Mouse (Mus musculus): ENCODE results near the gene Ccl1. TPM values are rescaled to one million over a fixed set of nuclear protein-coding genes. Genes with fewer than 3 reads are reported as not detected.

Gene Ccl1
- polyA plus RNA-seq, 1 experiment from 2014 or later = not detected

Other genes starting within 250 kb of the Ccl1 start
- 6.9 and 7.3 TPM in 2 replicates for gene Ccl11, start 247.9 kb downstream of the Ccl1 start, polyA plus RNA-seq (2015; fragmentation: Nextera tagmentation; extraction: Ambion mirVana)
- 6.1 and 6.2 TPM in 2 replicates for gene Ccl12, start 203.8 kb downstream of the Ccl1 start, polyA plus RNA-seq (2015; fragmentation: Nextera tagmentation; extraction: Ambion mirVana)
- gene Ccl8, start 190.5 kb downstream of the Ccl1 start, polyA plus RNA-seq (2015; fragmentation: Nextera tagmentation; extraction: Ambion mirVana) = not detected in 2 replicates
- 0.44 and 1.0 TPM in 2 replicates for gene Tmem132e, start 83.2 kb upstream of the Ccl1 start, polyA plus RNA-seq (2015; fragmentation: Nextera tagmentation; extraction: Ambion mirVana)